Mouse (Mus musculus) midbrain, embryonic 10.5 days (tissue): ENCODE measurements around the gene Sec31b. TPM values are rescaled to one million over a fixed set of nuclear protein-coding genes. Genes with fewer than 3 reads are reported as not detected.

Experiments
- DNase-seq: peaks from one replicate; pipeline ENCODE4 v3.0.0-alpha.2; 2017; ENCODE audit warnings: low spot score
- H3K27ac ChIP-seq: fragments of 300-500 bp; sonication (generic); replicated peaks from 2 replicates; pipeline ENCODE4 v1.5.1; 2016; ENCODE audit warnings: mild to moderate bottlenecking
- H3K27me3 ChIP-seq: fragments of 300-500 bp; sonication (generic); 2 replicates; pipeline ENCODE4 v1.6.1; 2016; ENCODE audit warnings: low read depth, mild to moderate bottlenecking; ENCODE audit not compliant: poor library complexity, severe bottlenecking
- H3K36me3 ChIP-seq: fragments of 300-500 bp; sonication (generic); 2 replicates; pipeline ENCODE4 v1.6.1; 2016; ENCODE audit warnings: mild to moderate bottlenecking, moderate library complexity
- H3K4me1 ChIP-seq: fragments of 300-500 bp; sonication (generic); 2 replicates; pipeline ENCODE4 v1.6.1; 2016
- H3K4me3 ChIP-seq: fragments of 300-500 bp; sonication (generic); 2 replicates; pipeline ENCODE4 v1.5.1; 2016; ENCODE audit warnings: mild to moderate bottlenecking, moderate library complexity
- H3K9me3 ChIP-seq: fragments of 300-500 bp; sonication (generic); replicated peaks from 2 replicates; pipeline ENCODE4 v1.6.1; 2016; ENCODE audit warnings: mild to moderate bottlenecking
- WGBS: fragments of 180-500 bp; shearing (Covaris S2); methylation state at CpG from one replicate; pipeline ENCODE4 v1.1.7; 2016; 5-methylcytosine and 5-hydroxymethylcytosine counted together
- polyA plus RNA-seq: library from polyadenylated mRNA; unstranded; fragments of >200 nt; fragmentation: Nextera tagmentation; extraction: Ambion mirVana; gene quantifications from 2 replicates; pipeline ENCODE4 v1.2.1, GENCODE M21; 2016

Gene Sec31b
- 0.58 and 0.91 TPM in 2 replicates for polyA plus RNA-seq

- whole genome bisulfite sequencing, result under 1% methylated on average over 47 of the region's 47 CpGs
- peak; percentile 80 for DNase-seq
- H3K4me3 ChIP-seq, result peak within 1 kb of the TSS; percentile 71
- peaks cover 51% of the 10 kb centered on the region for H3K27me3 ChIP-seq
- H3K4me1 ChIP-seq, result peaks cover 15% of the 10 kb centered on the region
- peaks cover 28% of the 10 kb centered on the region for H3K36me3 ChIP-seq
- H3K9me3 ChIP-seq, result peaks cover 10% of the 10 kb centered on the region
- H3K27ac ChIP-seq, result peak within 1 kb of the TSS; percentile 77
These were observed at the start of gene Sec31b for GRCm38 (mm10) chr19:44545321-44546041. TSS of gene Sec31b (minus strand) at chr19:44545864.

- peaks cover 14% of the 10 kb centered on the region for H3K27me3 ChIP-seq
- peaks cover 8% of the 10 kb centered on the region for H3K4me1 ChIP-seq
- WGBS, result 94% methylated on average over 14 of the region's 14 CpGs
- H3K36me3 ChIP-seq, result no peaks in the 10 kb centered on the region
- H3K9me3 ChIP-seq, result no peaks in the 10 kb centered on the region
- H3K4me3 ChIP-seq, result no peak overlapping the region
- no peak for DNase-seq
- H3K27ac ChIP-seq, result no peak overlapping the region
These were observed 48.5 kb upstream of the Sec31b start for GRCm38 (mm10) chr19:44594180-44594579.

- Histone ChIP-seq H3K4me1 (peaks cover 10% of the 10 kb centered on the region), H3K4me3 (no peak overlapping the region), H3K36me3 (no peaks in the 10 kb centered on the region), H3K9me3 (no peaks in the 10 kb centered on the region), H3K27me3 (peaks cover 38% of the 10 kb centered on the region), H3K27ac (no peak overlapping the region)
- WGBS, result 81% methylated on average over 6 of the region's 6 CpGs
- DNase-seq, result no peak
These were observed 46.0 kb upstream of the Sec31b start for GRCm38 (mm10) chr19:44591638-44592037.

GRCm38 (mm10) chr19:44590992-44591391 is 45.3 kb upstream of the Sec31b start:
- no peaks in the 10 kb centered on the region for H3K36me3 ChIP-seq
- 88% methylated on average over 18 of the region's 18 CpGs for WGBS
- H3K9me3 ChIP-seq, result no peaks in the 10 kb centered on the region
- peaks cover 10% of the 10 kb centered on the region for H3K4me1 ChIP-seq
- no peak for DNase-seq
- peaks cover 45% of the 10 kb centered on the region for H3K27me3 ChIP-seq
- H3K27ac ChIP-seq, result no peak overlapping the region
- H3K4me3 ChIP-seq, result no peak overlapping the region

GRCm38 (mm10) chr19:44589591-44590223 is 44.0 kb upstream of the Sec31b start:
- Histone ChIP-seq H3K27ac (no peak overlapping the region), H3K4me1 (peaks cover 10% of the 10 kb centered on the region), H3K4me3 (no peak overlapping the region), H3K36me3 (no peaks in the 10 kb centered on the region), H3K9me3 (no peaks in the 10 kb centered on the region), H3K27me3 (peaks cover 58% of the 10 kb centered on the region)
- 59% methylated on average over 7 of the region's 7 CpGs for WGBS
- DNase-seq, result no peak

- H3K4me1 ChIP-seq, result peaks cover 10% of the 10 kb centered on the region
- H3K27me3 ChIP-seq, result peaks cover 73% of the 10 kb centered on the region
- no peaks in the 10 kb centered on the region for H3K9me3 ChIP-seq
- DNase-seq, result no peak
- H3K27ac ChIP-seq, result no peak overlapping the region
- no peaks in the 10 kb centered on the region for H3K36me3 ChIP-seq
- 51% methylated on average over 4 of the region's 4 CpGs for WGBS
- H3K4me3 ChIP-seq, result no peak overlapping the region
These were observed 42.4 kb upstream of the Sec31b start for GRCm38 (mm10) chr19:44588036-44588435.

- Histone ChIP-seq H3K36me3 (no peaks in the 10 kb centered on the region), H3K27me3 (peaks cover 45% of the 10 kb centered on the region), H3K4me3 (no peak overlapping the region), H3K27ac (no peak overlapping the region), H3K4me1 (peaks cover 8% of the 10 kb centered on the region), H3K9me3 (no peaks in the 10 kb centered on the region)
- DNase-seq, result peak; percentile 91
- WGBS, result 36% methylated on average over 9 of the region's 9 CpGs
These were observed 37.1 kb upstream of the Sec31b start for GRCm38 (mm10) chr19:44582638-44583309.

GRCm38 (mm10) chr19:44582103-44582502 is 36.4 kb upstream of the Sec31b start:
- H3K4me1 ChIP-seq, result peaks cover 2% of the 10 kb centered on the region
- WGBS, result 88% methylated on average over 10 of the region's 10 CpGs
- H3K36me3 ChIP-seq, result no peaks in the 10 kb centered on the region
- no peak overlapping the region for H3K4me3 ChIP-seq
- H3K27me3 ChIP-seq, result peaks cover 39% of the 10 kb centered on the region
- DNase-seq, result no peak
- H3K27ac ChIP-seq, result no peak overlapping the region
- H3K9me3 ChIP-seq, result no peaks in the 10 kb centered on the region

- WGBS, result 89% methylated on average over 1 of the region's 1 CpGs
- Histone ChIP-seq H3K27me3 (no peaks in the 10 kb centered on the region), H3K27ac (no peak overlapping the region), H3K4me1 (no peaks in the 10 kb centered on the region), H3K4me3 (no peak overlapping the region), H3K36me3 (peaks cover 31% of the 10 kb centered on the region), H3K9me3 (no peaks in the 10 kb centered on the region)
- no peak for DNase-seq
These were observed 32.4 kb upstream of the Sec31b start for GRCm38 (mm10) chr19:44578038-44578437.

GRCm38 (mm10) chr19:44576275-44576674 is 30.6 kb upstream of the Sec31b start:
- Histone ChIP-seq H3K27me3 (no peaks in the 10 kb centered on the region), H3K9me3 (no peaks in the 10 kb centered on the region), H3K4me1 (no peaks in the 10 kb centered on the region), H3K36me3 (peaks cover 49% of the 10 kb centered on the region), H3K27ac (no peak overlapping the region), H3K4me3 (no peak overlapping the region)
- 87% methylated on average over 7 of the region's 7 CpGs for WGBS
- DNase-seq, result no peak

GRCm38 (mm10) chr19:44567763-44568162 is 22.1 kb upstream of the Sec31b start:
- Histone ChIP-seq H3K9me3 (no peaks in the 10 kb centered on the region), H3K4me1 (peaks cover 15% of the 10 kb centered on the region), H3K36me3 (peaks cover 87% of the 10 kb centered on the region), H3K27ac (no peak overlapping the region), H3K4me3 (no peak overlapping the region), H3K27me3 (no peaks in the 10 kb centered on the region)
- 89% methylated on average over 3 of the region's 3 CpGs for WGBS
- no peak for DNase-seq

GRCm38 (mm10) chr19:44564006-44564405 is 18.3 kb upstream of the Sec31b start:
- peak overlapping the region; percentile 75; the same call in 1 of the 2 replicates for H3K4me3 ChIP-seq
- DNase-seq, result no peak
- H3K27ac ChIP-seq, result no peak overlapping the region
- peaks cover 15% of the 10 kb centered on the region for H3K4me1 ChIP-seq
- H3K9me3 ChIP-seq, result no peaks in the 10 kb centered on the region
- 0 out of 2 replicates have a peak, but pooled peaks cover 4% of the 10 kb centered on the region for H3K27me3 ChIP-seq
- H3K36me3 ChIP-seq, result peaks cover 50% of the 10 kb centered on the region
- WGBS, result 96% methylated on average over 14 of the region's 14 CpGs
